Mouse (Mus musculus): Measurements from ENCODE around the gene A830005F24Rik.
"Not testable (repeated sequence)": the region's sequence is repeated elsewhere in the genome, so short reads cannot be mapped to it uniquely, and the experiment has no call there.

Gene A830005F24Rik

GRCm38 (mm10) chr13:48513003-48513929 is at the start of gene A830005F24Rik, which contains the start of gene Zfp169:
Gene A830005F24Rik (plus strand): TSS chr13:48513570.
Gene Zfp169 (minus strand): TSS chr13:48513451.
- peak; percentile 92 for DNase-seq (ENCODE audit: low spot score)

GRCm38 (mm10) chr13:48464170-48464569 is 49.2 kb upstream of the A830005F24Rik start:
- peak; percentile 55 for DNase-seq (ENCODE audit: low spot score)

- no peak for DNase-seq (ENCODE audit: low spot score)
These were observed 47.2 kb upstream of the A830005F24Rik start for GRCm38 (mm10) chr13:48466186-48466585.

- DNase-seq (ENCODE audit: low spot score), result no peak
These were observed 44.7 kb upstream of the A830005F24Rik start for GRCm38 (mm10) chr13:48468656-48469180.

GRCm38 (mm10) chr13:48483606-48484005 is 29.8 kb upstream of the A830005F24Rik start:
- no peak for DNase-seq (ENCODE audit: low spot score)

- no peak for DNase-seq (ENCODE audit: low spot score)
These were observed 22.8 kb upstream of the A830005F24Rik start for GRCm38 (mm10) chr13:48490396-48491182.

- DNase-seq (ENCODE audit: low spot score), result no peak
These were observed 20.2 kb upstream of the A830005F24Rik start for GRCm38 (mm10) chr13:48493183-48493582.

- DNase-seq (ENCODE audit: low spot score), result peak; percentile 32
These were observed 15.6 kb upstream of the A830005F24Rik start for GRCm38 (mm10) chr13:48497693-48498221.

GRCm38 (mm10) chr13:48498676-48499075 is 14.7 kb upstream of the A830005F24Rik start:
- DNase-seq (ENCODE audit: low spot score), result no peak

GRCm38 (mm10) chr13:48502422-48502821 is 10.9 kb upstream of the A830005F24Rik start:
- no peak for DNase-seq (ENCODE audit: low spot score)

- no peak for DNase-seq (ENCODE audit: low spot score)
These were observed 4.7 kb upstream of the A830005F24Rik start for GRCm38 (mm10) chr13:48508661-48509060.

GRCm38 (mm10) chr13:48515861-48516260 is 2.5 kb downstream of the A830005F24Rik start:
- no peak for DNase-seq (ENCODE audit: low spot score)

- DNase-seq (ENCODE audit: low spot score), result not testable (repeated sequence)
These were observed 5.8 kb downstream of the A830005F24Rik start for GRCm38 (mm10) chr13:48519122-48519521.

- DNase-seq (ENCODE audit: low spot score), result no peak
These were observed 12.4 kb downstream of the A830005F24Rik start for GRCm38 (mm10) chr13:48525745-48526144.

- DNase-seq (ENCODE audit: low spot score), result peak; percentile 82
These were observed 14.9 kb downstream of the A830005F24Rik start for GRCm38 (mm10) chr13:48528123-48528871.

- no peak for DNase-seq (ENCODE audit: low spot score)
These were observed 15.7 kb downstream of the A830005F24Rik start for GRCm38 (mm10) chr13:48529028-48529427.

GRCm38 (mm10) chr13:48530685-48531084 is 17.3 kb downstream of the A830005F24Rik start:
- DNase-seq (ENCODE audit: low spot score), result peak; percentile 51

- DNase-seq (ENCODE audit: low spot score), result no peak
These were observed 18.1 kb downstream of the A830005F24Rik start for GRCm38 (mm10) chr13:48531448-48531847.

- no peak for DNase-seq (ENCODE audit: low spot score)
These were observed 20.1 kb downstream of the A830005F24Rik start for GRCm38 (mm10) chr13:48533441-48533840.

GRCm38 (mm10) chr13:48540488-48540887 is 27.1 kb downstream of the A830005F24Rik start:
- no peak for DNase-seq (ENCODE audit: low spot score)

GRCm38 (mm10) chr13:48544391-48544790 is 31.0 kb downstream of the A830005F24Rik start:
- DNase-seq (ENCODE audit: low spot score), result no peak
